Mouse (Mus musculus) olfactory bulb, adult 2 months (tissue): ENCODE data around the gene Gm42421.

Experiments
- CTCF ChIP-seq: fragments of 200-500 bp; IDR thresholded peaks from 2 replicates; pipeline ENCODE4 v1.5.1; 2012; ENCODE audit warnings: low read depth, mild to moderate bottlenecking, low read length, moderate library complexity; ENCODE audit not compliant: insufficient read depth
- POLR2A ChIP-seq: fragments of 200-500 bp; IDR thresholded peaks from 2 replicates; pipeline ENCODE4 v1.6.1; 2012; ENCODE audit warnings: mild to moderate bottlenecking, low read depth, low read length, moderate library complexity; ENCODE audit not compliant: insufficient read depth

DNA sequence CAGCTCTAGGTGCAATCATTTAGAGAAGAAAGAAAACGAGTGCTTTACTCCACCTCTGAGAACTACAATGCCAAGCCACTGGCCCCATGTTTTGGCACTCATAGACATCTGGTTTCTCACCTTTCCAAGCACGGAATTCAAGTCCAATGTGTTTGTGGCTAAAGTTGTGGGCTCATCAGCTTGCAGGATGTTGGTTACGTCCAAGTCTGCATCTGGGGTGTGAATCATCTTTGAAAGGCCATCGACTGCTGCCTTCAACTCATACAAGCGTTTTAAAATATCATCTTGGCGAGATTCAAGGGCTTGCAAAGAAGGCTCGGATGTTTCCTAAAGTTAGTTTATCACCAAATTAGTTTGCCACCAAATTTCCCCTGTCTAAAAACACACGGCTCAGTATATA, 21.5 kb upstream of the Gm42421 start:
- TF ChIP-seq CTCF = no peak
- TF ChIP-seq POLR2A = no peak
